Mouse (Mus musculus): ENCODE results near the gene Ccpg1os. TPM values are rescaled to one million over a fixed set of nuclear protein-coding genes. Genes with fewer than 3 reads are reported as not detected.

The Ccpg1os gene
- total and polyA plus RNA-seq, 3 experiments = 2.3 to 4.6 TPM; not detected in 1

DNA sequence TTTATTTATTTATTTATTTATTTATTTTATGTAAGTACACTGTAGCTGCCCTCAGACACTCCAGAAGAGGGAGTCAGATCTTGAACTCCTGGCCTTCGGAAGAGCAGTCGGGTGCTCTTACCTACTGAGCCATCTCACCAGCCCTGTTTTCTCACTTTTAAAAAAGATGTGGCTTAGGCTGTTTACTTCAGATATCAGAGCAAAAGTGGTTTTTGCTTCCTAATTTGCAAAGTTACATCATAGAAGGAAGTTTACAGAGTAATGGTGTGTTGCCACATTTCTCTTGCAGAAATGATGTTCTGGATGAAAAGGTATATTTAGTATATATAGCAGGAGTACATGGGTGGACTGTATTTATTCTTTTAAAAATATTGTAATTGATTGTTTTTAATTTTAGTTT, 6.2 kb upstream of the Ccpg1os start:
- H3K79me2 ChIP-seq (ENCODE audit: control insufficient read depth, insufficient read depth, low read length, poor library complexity) = no peaks in the 10 kb centered on the region
- H3K4me1 ChIP-seq (ENCODE audit: control insufficient read depth in 1 of 2, insufficient read depth in 2 of 2, low read length in 2 of 2) = peaks cover 2 to 3% of the 10 kb centered on the region in 2 experiments; a peak in 3 of 4 replicates
- peak overlapping the region in 1 of 2 experiments; percentile 15; a peak in 1 of 4 replicates for H3K4me3 ChIP-seq (ENCODE audit: control insufficient read depth in 1 of 2, insufficient read depth in 1 of 2, low read depth in 2 of 2, low read length in 2 of 2)
- no peaks in the 10 kb centered on the region for H3K27me3 ChIP-seq (ENCODE audit: control insufficient read depth in 1 of 2, insufficient read depth in 2 of 2, low read length in 2 of 2)
- H3K36me3 ChIP-seq (ENCODE audit: control insufficient read depth in 1 of 2, insufficient read depth in 2 of 2, low read length in 2 of 2) = peaks cover 0 to 5% of the 10 kb centered on the region in 2 experiments; a peak in 2 of 4 replicates
- H3K9ac ChIP-seq (ENCODE audit: control insufficient read depth, low read depth, low read length, poor library complexity, severe bottlenecking) = no peak overlapping the region
- no peaks in the 10 kb centered on the region for H3K9me3 ChIP-seq (replicated peaks; ENCODE audit: insufficient read depth, low read length)
- H3K27ac ChIP-seq (ENCODE audit: control insufficient read depth, low read depth, low read length) = no peak overlapping the region
- TF ChIP-seq MYB (IDR thresholded peaks at IDR 0.05; ENCODE audit: low read depth, low read length) (no peak), CHD2 (IDR thresholded peaks at IDR 0.05; ENCODE audit: low read length) (no peak), TBP (IDR thresholded peaks at IDR 0.05; ENCODE audit: low read depth, low read length) (peak; percentile 85), KAT2A (conservative IDR thresholded peaks at IDR 0.05; ENCODE audit: low read depth, low read length) (no peak), JUND (IDR thresholded peaks at IDR 0.05; ENCODE audit: low read depth, low read length) (no peak)
- DNase-seq (ENCODE audit: low read depth, low spot score) = peak; percentile 47

DNA sequence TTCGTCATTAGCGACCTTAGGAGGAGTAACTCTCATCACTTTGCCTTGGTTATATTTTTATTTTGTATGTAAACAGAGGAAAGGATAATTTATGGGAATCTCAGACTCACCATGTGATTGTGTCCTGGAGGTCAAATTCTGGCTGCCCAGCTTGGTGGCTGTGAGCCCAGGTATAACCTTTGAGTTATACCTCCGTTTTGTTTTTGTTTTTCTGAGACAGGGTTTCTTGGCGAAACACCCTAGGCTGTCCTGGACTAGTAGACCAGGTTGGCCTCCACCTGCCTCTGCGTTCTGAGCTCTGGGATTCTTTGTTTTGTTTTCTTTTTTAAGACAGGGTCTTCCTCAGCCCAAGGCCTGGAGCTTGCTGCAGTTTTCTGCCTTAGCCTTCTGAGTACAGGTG, 3.5 kb upstream of the Ccpg1os start:
- H3K9ac ChIP-seq (ENCODE audit: control insufficient read depth, low read depth, low read length, poor library complexity, severe bottlenecking) = no peak overlapping the region
- peaks cover 2 to 7% of the 10 kb centered on the region in 2 experiments for H3K4me1 ChIP-seq (ENCODE audit: control insufficient read depth in 1 of 2, insufficient read depth in 2 of 2, low read length in 2 of 2)
- no peaks in the 10 kb centered on the region for H3K9me3 ChIP-seq (replicated peaks; ENCODE audit: insufficient read depth, low read length)
- no peaks in the 10 kb centered on the region for H3K27me3 ChIP-seq (ENCODE audit: control insufficient read depth in 1 of 2, insufficient read depth in 2 of 2, low read length in 2 of 2)
- no peaks in the 10 kb centered on the region for H3K79me2 ChIP-seq (ENCODE audit: control insufficient read depth, insufficient read depth, low read length, poor library complexity)
- DNase-seq (ENCODE audit: low read depth, low spot score) = no peak
- no peak overlapping the region for H3K4me3 ChIP-seq (ENCODE audit: control insufficient read depth in 1 of 2, insufficient read depth in 1 of 2, low read depth in 2 of 2, low read length in 2 of 2)
- H3K36me3 ChIP-seq (ENCODE audit: control insufficient read depth in 1 of 2, insufficient read depth in 2 of 2, low read length in 2 of 2) = peaks cover 0 to 11% of the 10 kb centered on the region in 2 experiments; a peak in 2 of 4 replicates
- no peak overlapping the region for H3K27ac ChIP-seq (ENCODE audit: control insufficient read depth, low read depth, low read length)
- TF ChIP-seq MEF2A (IDR thresholded peaks at IDR 0.05; ENCODE audit: extremely low read depth, insufficient replicate concordance, low read depth, low read length, poor library complexity, severe bottlenecking) = no peak
- TF ChIP-seq USF1 (IDR thresholded peaks at IDR 0.05; ENCODE audit: low read depth, low read length) = no peak
- no peak for TF ChIP-seq SIN3A (IDR thresholded peaks at IDR 0.05; ENCODE audit: low read length)
- TF ChIP-seq BHLHE40 (IDR thresholded peaks at IDR 0.05; ENCODE audit: borderline replicate concordance, low read depth, low read length) = no peak
- TF ChIP-seq ZC3H11A (IDR thresholded peaks at IDR 0.05; ENCODE audit: low read depth, low read length) = no peak
- no peak for TF ChIP-seq UBTF (IDR thresholded peaks at IDR 0.05; ENCODE audit: borderline replicate concordance, insufficient read depth, low read depth, low read length)
- TF ChIP-seq MAFK (IDR thresholded peaks at IDR 0.05; ENCODE audit: borderline replicate concordance, low read depth, low read length) = no peak
- no peak for TF ChIP-seq KAT2A (conservative IDR thresholded peaks at IDR 0.05; ENCODE audit: low read depth, low read length)
- TF ChIP-seq MAZ (IDR thresholded peaks at IDR 0.05; ENCODE audit: low read depth, low read length) = no peak
- no peak for TF ChIP-seq E2F4 (IDR thresholded peaks at IDR 0.05; ENCODE audit: borderline replicate concordance, low read depth, low read length)
- no peak for TF ChIP-seq EP300 (IDR thresholded peaks at IDR 0.05; ENCODE audit: low read depth in 1 of 2, low read length in 2 of 2)
- no peak for TF ChIP-seq ZNF384 (IDR thresholded peaks at IDR 0.05; ENCODE audit: low read depth, low read length)

Data from MEL (cell line).